Mouse (Mus musculus) adrenal gland, postnatal 36 days (tissue): Measurements from ENCODE around the gene Acacb. TPM values are rescaled to one million over a fixed set of nuclear protein-coding genes. Genes with fewer than 3 reads are reported as not detected.

ENCODE experiments used
- DNase-seq, 2 experiments: peaks; one replicate each; pipeline ENCODE4 v3.0.0; 2021; ENCODE audit warnings: mixed read lengths in 1 of 2
- total RNA-seq, 2 experiments: library from RNA; stranded (reverse); gene quantifications; 2 replicates each; pipeline ENCODE4 v1.2.3; 2021

Acacb gene
- total RNA-seq, 2 experiments from 2014 or later: 128 to 139 TPM

DNA sequence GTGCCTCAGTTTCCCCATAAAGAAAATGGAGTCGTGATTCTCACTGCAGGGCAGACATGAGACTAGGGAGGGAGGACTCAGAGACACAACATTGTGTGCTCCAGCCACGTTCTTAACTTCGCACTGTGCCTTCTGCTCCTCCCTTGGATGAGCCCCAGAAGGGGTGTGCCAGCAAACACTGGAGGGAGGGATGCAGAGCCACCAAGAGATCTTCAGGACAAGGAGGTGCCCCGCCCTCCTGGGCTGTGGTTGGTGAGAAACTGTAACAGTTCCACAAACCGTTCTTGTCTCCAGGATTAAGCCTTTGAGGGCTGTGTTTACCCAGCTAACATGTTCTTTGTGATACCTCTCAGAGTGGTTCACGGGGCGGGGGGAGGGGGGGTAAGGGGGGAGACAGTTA, 122.3 kb downstream of the Acacb start:
- DNase-seq: no peak

DNA sequence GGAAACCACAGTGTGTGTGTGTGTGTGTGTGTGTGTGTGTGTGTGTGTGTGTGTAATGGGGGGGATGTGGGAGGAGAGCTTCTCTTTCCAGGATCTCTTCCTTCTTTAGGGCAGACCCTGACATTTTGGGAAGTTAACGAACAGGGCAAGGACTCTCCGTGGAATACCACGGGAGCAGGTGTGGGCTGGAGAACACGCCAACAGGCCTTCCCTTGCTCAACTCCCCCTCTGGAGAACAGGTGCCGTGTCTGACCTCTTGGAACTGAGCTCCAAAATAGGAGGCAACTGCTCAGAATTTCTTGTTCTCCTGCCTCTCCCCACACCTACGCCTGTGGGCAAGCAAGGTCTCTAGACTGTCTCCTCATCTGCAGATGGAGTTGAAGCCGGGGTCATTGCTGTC, 123.2 kb downstream of the Acacb start:
- no peak for DNase-seq

DNA sequence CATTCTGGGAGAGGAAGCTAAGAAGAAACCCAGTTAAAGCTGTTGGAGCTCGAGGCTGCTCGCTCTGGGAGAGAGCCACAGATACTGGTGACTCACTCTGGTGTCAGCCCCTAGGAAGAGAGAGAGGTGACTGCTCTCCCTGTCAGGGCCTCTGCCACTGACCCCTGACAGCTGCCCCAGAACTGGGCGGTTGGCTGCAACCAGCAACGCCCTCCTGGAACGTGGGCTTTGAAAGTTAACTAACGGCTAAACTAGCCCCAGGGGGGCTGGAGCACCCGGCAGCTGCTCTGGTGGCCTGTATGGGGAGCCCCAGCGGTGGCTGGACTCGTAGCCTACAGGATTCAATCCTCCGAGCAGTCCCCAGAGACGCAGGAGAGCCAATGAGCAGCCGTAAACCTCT, 123.6 kb downstream of the Acacb start:
- DNase-seq: peak; percentile 18 to 41

DNA sequence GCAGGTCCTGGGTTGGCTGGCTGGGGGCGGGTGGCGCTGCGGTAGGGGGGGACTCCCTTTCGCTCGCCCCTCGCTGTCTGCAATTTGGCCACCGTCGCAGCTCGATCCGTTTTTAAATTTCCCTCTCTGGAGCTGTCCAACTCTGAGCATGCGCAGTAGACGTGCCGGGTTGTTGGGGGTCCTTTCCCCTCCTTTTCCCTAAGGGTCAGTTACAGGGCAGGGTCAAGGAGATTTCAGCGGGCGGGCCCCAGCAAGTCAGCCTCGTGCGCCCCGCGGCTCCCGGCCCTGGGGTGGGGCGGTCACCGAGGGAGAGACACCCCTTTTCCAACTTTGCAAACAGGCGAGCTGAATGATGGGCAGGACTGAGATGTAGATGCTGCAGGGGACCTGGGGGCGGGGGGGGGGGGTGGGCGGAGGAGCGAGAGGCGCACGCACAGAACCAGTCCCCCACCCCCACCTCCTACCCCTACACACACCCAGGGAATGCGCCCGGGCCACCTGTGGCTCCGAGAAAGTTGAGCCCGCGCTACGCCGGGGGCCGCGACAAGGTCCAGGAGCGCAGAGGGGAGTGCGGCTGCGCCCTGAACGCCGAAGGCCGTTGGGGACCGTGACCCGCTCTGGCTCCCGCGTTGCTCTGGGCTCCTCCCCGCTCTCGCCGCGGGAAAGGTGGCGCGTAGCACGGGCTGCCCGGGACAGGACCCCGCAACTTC, 127.5 kb downstream of the Acacb start, which contains the start of gene Foxn4:
Foxn4 (minus strand) TSS at position 115 of the 710 bp plus-strand sequence.
- DNase-seq: peak in 1 of 2 experiments; percentile 24

DNA sequence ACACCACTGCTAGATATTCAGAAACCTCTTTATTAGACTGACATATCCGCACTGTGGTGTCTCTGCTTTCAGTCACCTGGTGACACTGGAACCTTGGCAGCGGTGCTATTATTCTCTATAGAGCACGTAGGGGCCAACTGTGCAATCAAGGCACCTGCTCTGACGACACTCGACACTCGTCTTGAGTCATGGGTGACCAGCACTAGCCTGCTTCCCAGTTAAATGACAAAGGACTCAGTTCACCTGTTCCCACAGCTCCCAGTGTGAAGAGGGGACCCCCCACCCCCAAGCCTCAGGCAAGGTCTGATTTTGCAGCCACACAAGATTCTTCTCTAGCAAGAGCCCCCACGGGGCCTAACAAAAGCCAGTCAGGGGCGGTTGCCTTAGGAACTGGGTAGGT, 129.0 kb downstream of the Acacb start:
- DNase-seq: no peak

DNA sequence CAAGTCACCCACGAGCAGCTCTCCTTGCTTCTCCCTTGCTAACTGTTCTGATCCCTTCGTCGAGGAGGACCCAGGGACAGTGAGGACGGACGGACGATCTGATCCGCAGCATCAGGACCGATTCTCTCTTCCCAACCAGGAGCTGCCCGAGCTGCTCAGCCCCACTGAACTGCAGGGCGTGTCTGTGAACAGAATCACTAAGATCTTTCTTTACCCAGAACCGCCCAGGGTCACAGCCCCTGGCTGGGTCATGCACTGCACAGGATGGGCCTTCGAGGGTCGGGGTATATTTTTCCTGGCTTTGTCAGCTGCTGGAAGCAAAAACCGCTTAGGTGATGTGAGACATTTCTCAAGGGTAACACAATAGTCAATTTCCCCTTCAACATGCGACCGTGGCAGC, 129.7 kb downstream of the Acacb start:
- no peak for DNase-seq

DNA sequence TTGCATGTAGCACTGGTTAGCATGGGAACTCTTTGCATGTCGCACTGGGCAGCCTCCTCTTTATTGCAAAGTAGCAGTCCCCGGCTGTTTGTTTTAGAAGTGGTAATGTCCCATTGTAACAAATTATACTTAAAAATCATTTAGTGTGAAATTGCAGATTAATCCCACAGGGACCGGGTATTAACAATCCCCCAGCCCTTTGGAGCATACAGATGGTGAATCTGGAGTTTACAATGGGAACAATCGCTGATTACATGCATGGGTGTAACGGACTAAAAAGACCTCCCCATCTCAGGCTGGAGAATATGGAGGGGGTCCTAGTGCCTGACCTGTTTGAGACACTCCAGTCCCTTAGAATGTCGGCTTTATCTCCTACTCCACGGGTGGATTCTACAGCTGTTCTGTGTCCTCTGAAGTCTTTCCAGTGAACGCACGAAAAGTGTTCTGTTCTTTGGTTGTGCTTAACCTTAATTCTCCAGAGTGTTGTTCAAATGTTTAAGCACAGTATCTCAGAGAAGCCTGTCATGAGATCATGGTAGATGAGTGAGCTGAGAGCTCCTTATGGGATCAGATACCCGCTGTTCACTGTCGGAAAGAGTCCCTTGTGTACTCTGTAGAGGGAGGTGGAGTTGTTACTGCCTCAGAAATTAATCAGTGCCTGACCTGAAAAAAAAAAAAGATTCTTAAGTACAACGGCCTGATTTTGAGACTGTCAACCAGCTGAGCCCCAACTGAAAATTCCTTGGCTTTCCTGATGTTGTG, 133.2 kb downstream of the Acacb start:
- DNase-seq: no peak

DNA sequence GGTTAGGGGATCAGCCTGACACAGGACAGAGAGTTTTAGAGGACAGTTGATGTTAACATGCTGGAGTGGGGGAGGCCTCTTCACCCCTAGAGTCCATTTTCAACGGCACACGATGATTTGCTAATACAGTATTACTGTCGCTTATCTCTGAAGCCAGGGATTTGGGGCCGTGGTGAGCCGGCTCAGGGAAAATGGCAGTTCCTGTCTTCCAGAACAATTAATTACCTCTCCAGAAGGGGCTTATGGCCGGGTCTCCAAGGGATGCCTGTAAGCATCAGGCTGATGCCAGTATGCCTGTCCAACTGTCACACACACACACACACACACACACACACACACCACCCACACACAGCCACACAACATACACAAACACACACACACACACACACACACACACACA, 136.0 kb downstream of the Acacb start:
- no peak for DNase-seq

DNA sequence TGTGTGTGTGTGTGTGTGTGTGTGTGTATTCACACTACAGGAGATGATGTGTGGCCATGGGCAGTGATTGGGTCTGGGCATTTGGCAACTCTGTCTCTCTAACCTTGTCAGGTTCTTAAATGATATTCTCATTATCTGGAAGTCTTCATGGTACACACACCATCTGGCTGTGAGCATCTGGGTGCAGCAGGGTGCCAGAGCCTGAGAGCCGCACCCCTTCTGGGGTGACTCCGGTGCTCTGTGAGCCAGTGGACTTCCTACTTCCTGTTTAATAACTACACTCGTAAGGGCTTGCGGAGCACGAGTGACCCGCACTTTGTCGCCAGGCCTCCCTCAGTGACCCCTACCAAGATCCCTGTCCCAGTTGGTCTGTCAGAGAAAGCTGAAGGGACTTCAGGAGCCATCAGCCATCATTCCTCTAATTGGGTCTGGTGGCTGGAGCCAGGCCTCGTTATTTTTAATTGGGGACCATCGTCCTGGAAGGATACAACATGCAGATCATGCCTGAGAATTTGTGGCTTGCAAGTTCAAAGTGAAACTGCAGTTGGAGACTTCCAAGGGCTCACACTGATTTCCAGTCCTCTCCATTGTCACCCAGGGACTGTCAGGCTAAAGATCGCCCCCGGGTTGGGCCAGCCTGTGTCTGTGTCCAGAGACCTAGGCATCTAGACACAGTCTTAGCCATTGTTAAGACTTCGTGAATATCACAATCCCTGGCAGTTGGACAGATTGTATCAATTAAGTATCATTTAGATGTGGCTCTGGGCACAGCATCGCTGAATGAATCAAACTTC, 138.5 kb downstream of the Acacb start:
- no peak for DNase-seq

DNA sequence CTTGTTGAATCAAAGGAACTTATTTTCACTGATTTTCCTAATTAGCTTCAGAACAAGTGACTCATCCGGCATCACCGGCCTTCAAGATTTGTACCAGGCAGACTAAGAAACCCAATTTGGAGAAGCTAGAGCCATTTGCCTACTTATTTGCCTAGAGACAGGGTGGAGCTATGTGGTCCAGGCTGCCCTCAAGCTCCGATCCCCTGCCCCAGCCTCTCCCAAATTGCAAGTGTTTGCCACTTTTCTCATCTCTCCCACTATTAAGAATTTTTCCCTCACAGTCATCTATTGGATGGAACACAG, 139.0 kb downstream of the Acacb start:
- DNase-seq: no peak

DNA sequence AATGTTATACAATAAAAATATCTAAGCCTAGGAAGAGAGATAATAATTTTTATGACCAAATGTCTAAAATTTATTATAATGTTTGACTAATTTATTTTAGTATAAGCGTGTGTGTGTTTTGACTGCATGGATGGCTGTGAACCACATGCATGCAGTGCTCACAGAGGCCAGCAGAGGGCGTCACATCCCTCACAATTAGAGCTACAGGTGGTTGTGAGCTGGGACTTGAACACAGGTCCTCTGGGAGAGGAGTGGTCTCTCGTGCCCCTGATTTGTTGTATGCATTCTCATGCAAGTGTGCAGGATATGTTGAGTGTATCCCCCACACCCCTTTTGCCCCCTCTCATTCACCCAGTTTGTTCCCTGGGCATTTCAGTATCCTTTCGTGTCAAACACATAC, 139.8 kb downstream of the Acacb start:
- no peak for DNase-seq

DNA sequence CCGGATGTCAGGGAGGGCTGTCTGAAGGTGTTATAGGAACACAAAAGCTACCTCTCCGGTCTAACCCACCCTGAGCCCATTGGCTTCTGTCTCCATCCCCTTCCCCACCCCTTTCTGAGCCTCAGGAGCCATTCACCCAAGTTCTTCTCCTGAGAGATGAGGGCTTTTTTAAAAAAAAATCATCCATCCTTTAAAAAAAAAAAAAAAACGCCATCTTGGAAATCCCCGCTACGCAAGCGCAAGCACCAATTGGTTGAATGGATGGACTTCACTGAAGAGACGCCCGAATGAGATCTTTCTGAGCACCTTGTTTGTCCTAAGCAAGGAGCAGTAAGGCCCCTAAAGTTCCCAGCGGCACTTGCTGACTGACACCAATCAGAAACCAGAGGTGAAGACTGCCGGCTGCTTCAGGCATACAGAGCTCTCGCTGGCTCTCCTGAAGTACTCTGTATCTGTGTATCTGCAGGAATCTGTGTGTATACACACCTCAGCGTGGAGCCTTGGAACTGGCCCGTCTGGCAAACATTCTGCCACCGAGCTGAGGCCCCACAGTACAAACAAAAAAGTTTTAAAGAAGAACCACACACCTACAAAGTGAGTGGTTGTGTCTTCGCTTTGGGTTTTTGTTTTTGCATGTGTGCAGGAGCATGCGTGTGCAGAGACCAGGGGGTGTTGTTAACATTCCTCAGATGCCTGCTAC, 140.7 kb downstream of the Acacb start:
- DNase-seq: no peak

DNA sequence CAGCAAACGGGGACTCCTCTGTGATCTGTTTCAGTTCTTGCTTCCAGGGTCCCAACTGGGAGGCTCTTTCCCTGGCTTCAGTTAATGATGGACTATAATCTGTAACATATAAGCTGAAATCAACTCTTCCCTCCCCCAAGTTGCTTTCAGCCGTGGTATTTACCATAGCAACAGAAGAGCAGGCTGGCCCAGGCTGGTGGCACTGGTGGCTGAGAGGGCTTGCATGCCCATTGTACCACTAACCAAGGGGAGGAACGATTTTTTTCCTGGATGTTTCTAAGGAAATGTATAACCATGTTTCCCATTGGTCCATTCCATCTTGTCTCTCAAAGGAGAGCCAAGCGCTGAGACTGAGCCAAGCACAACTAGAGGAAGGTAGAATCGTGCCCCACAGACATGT, 142.1 kb downstream of the Acacb start:
- DNase-seq: no peak

DNA sequence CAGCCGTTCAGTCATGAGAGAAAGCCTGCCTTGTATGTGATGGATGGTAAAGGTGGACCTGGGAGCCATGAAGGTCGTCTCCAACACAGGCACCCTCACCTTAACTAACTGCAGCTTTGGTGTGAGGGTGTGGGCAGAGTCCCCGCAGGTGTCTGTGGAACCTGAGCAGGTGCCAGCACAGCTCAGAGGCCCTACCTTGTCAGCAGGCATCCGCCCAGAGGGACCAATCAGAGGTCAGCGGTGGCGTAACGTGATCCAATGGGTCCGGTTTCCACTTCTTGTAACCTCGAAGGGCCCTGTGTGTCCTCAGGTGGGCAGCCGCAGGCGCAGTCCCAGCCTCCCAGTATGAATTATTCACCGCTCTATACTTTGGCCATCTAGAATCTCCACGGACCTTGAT, 142.5 kb downstream of the Acacb start, which contains the start of gene Myo1h:
Myo1h (plus strand) TSS at position 293 of the 400 bp plus-strand sequence.
- no peak for DNase-seq

DNA sequence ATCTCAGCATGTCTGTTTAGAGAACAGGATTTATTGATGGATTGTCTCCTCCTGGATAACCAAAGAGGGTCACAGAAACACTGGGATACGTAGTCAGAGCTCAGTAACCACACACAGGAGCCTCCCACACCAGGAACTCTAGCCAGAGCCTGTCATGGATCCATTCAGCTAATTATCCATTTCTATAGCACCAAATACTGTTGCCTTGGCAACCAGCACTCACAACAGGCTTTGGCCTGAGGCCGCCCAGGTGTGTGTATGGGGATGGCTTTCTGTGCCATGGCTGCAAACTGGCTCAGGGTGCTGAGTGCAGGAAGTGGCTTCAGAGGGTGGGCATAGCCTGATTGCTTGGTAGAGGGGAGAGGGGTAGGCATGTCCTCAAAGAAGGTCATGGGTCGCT, 143.7 kb downstream of the Acacb start:
- DNase-seq: no peak

DNA sequence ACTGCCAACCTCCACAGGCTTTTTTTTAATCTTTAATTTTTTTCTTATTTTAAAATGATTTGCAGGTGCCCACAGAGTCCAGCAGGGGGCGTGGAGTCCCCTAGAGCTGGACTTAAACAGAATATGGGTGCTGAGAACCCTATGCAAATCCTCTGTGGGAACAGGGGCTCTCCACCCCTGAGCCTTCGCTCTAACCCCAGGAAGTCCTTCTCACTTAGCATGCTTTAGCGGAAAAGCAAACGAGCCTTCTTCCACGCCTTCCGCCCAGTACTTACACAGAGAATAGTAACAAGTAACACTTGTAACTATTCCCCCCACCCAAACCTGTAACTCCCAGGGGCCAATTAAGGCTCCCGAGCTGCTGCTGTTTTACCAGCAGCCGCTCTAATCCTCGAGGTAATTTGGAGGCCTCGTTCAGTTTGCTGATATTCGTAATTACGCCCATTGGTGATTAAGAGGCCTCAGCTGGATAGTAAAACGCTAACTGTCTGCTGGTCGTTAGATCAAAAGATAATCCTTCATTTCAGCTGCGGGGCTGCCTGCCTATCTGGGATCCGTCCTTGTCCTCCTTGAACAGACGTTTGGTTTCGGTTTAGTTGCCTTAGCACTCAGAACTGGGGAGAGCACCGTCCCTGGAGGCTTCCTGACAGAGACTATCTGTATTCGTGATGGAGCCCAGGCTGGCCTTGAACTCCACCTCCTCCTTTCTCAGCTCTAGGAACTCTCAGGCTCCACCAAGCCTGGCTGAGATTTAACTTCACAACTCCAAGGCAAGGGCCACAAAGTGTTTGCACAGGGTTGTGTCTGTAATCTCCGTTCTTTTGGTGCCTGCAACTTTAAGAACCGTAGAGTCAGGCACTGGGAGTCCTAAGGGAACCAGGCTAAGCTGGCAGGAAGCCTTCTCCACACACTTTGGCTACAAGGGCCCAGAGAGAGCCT, 150.6 kb downstream of the Acacb start:
- peak; percentile 45 to 55 for DNase-seq

DNA sequence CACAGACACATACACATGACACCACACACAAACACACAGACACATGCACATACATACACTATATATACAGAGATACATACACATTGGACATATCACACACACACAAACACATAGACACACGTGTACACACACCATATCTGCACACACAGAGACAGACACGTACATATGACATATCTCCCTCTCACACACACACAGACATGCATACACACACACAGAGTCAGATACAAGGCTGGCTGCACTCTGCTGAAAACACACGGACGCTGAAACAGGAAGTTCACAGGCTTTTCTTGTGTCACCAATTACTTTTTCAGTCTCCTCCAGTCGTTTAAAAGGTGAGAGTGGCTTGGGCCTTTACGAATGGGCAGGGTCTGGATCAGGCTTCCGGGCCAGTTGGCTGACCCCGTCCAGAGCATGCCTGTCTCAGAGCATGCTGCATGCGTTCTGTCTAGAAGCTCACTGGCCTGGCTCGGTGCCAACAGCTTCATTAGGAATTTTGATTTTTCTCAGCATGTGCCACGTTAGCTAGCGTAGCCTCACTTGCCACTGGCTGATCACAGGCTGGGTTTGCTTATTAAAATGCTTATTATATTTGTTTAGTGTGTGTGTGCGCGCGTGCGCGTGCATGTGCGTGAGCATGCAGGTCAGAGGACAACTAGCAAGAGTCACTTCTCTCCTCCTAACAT, 152.0 kb downstream of the Acacb start:
- no peak for DNase-seq

DNA sequence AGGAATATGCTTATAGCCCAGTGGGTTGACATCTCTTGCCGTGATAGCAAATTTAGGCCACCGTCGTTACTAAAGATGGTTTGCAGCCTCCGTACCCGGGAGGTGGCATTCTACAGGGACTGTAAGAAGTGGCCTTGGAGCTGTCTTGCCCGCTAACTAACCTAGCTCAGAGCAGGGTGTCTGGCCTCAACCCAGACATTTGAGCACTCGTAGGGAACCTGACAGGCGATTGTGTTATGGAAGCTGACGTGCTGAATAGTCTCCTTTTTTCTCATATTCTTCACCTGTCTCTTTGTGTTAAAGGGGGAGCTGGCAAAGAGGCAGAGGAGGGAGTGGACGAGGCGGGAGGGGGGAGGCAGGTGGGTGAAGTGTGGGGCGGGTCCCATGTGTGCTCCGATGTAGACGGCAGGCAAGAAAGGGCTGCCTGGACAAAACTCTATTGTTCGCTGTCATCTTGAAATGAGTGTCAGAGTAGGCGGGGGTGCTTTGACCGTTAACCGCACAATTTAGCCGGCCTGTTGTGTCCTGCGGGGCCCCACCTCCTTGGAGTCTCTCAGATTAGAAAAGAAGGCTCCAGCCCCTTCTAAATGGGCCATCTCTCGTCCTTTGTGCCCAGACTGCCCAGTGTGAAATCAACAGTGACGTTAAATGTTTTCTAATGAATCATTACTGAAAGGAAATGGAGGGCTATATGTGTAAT, 153.0 kb downstream of the Acacb start:
- DNase-seq: no peak

DNA sequence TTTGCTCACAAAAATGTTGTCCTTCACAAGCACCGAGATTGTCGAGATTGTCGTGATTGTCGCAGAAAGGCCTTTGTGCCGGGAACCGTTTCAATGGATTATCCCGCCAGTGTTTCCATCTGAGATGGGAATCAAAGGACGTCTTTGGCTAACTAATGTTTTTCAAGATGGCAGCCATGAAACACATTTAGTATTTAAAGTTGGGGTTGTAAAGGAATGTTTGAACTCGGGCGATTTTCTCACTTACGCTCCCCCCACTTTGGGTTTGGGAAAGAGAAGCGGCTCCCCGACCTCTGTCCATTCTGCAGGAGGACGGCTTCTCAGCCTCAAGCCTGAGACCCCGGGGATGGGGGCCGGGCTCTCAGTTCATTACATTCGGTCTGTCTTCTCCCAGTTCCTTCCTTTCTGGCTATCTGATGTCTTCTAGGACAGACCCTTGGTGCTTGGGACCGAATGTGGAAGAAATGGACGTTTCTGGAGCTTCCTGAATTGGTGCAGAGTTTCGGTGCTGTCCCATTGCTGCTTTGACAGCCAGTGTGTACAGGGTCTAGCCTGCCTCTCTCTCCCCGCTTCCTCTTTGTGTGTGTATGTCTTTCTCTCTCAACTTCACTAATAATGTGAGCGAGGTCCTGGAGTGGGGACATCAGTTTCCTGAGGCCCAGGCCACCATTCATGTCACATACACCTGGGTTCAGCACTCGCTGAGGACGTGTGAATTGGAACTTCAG, 153.7 kb downstream of the Acacb start:
- DNase-seq: no peak
